Mouse (Mus musculus): ENCODE measurements at regions not wholly inside any gene's neighbourhood (a gene's known extent, or its start where the extent isn't known, plus 50 kb on each side); places are given as distances from the start of the nearest gene placed in this dataset.

GRCm38 (mm10) chr2:78722739-78723138 is 145.2 kb upstream of the Ube2e3 start:
- DNase-seq (ENCODE audit: low spot score): peak; percentile 16
- Histone ChIP-seq H3K9ac (replicated peaks; ENCODE audit: low read depth) (no peak overlapping the region), H3K36me3 (ENCODE audit: insufficient read depth, low read length) (no peaks in the 10 kb centered on the region), H3K4me1 (ENCODE audit: insufficient read depth, low read depth, low read length) (no peaks in the 10 kb centered on the region), H3K4me2 (replicated peaks; ENCODE audit: low read depth, low read length) (no peak overlapping the region), H3K4me3 (ENCODE audit: low read depth, low read length) (no peak overlapping the region), H3K27me3 (replicated peaks; ENCODE audit: insufficient read depth, low read length) (no peaks in the 10 kb centered on the region), H3K9me3 (ENCODE audit: low read length) (no peaks in the 10 kb centered on the region), H3K27ac (ENCODE audit: low read length) (no peak overlapping the region)
- TF ChIP-seq CTCF (IDR thresholded peaks at IDR 0.05) (no peak), EP300 (IDR thresholded peaks at IDR 0.05) (0 out of 2 replicates have a peak, but pooled peaks have one; percentile 10)
- ATAC-seq: no peak
- 40% methylated on average over 6 of the region's 6 CpGs for WGBS

- H3K9ac ChIP-seq (replicated peaks; ENCODE audit: low read depth): no peak overlapping the region
- H3K27ac ChIP-seq (ENCODE audit: low read length): no peak overlapping the region
- no peak for TF ChIP-seq EP300 (IDR thresholded peaks at IDR 0.05)
- TF ChIP-seq CTCF (IDR thresholded peaks at IDR 0.05): no peak
- H3K4me1 ChIP-seq (ENCODE audit: insufficient read depth, low read depth, low read length): no peaks in the 10 kb centered on the region
- H3K36me3 ChIP-seq (ENCODE audit: insufficient read depth, low read length): no peaks in the 10 kb centered on the region
- no peaks in the 10 kb centered on the region for H3K27me3 ChIP-seq (replicated peaks; ENCODE audit: insufficient read depth, low read length)
- ATAC-seq: no peak
- H3K9me3 ChIP-seq (ENCODE audit: low read length): no peaks in the 10 kb centered on the region
- WGBS: 34% methylated on average over 1 of the region's 1 CpGs
- no peak overlapping the region for H3K4me3 ChIP-seq (ENCODE audit: low read depth, low read length)
- DNase-seq (ENCODE audit: low spot score): no peak
- no peak overlapping the region for H3K4me2 ChIP-seq (replicated peaks; ENCODE audit: low read depth, low read length)
These were observed 149.4 kb upstream of the Ube2e3 start for GRCm38 (mm10) chr2:78718550-78718949.

GRCm38 (mm10) chr2:78716157-78716798 is 151.6 kb upstream of the Ube2e3 start:
- no peaks in the 10 kb centered on the region for H3K27me3 ChIP-seq (replicated peaks; ENCODE audit: insufficient read depth, low read length)
- H3K4me2 ChIP-seq (replicated peaks; ENCODE audit: low read depth, low read length): no peak overlapping the region
- no peak overlapping the region for H3K27ac ChIP-seq (ENCODE audit: low read length)
- H3K36me3 ChIP-seq (ENCODE audit: insufficient read depth, low read length): no peaks in the 10 kb centered on the region
- no peaks in the 10 kb centered on the region for H3K4me1 ChIP-seq (ENCODE audit: insufficient read depth, low read depth, low read length)
- TF ChIP-seq EP300 (IDR thresholded peaks at IDR 0.05) (no peak), CTCF (IDR thresholded peaks at IDR 0.05) (no peak)
- WGBS: 59% methylated on average over 7 of the region's 7 CpGs
- ATAC-seq (no peak), DNase-seq (ENCODE audit: low spot score) (no peak)
- no peak overlapping the region for H3K9ac ChIP-seq (replicated peaks; ENCODE audit: low read depth)
- H3K9me3 ChIP-seq (ENCODE audit: low read length): no peaks in the 10 kb centered on the region
- H3K4me3 ChIP-seq (ENCODE audit: low read depth, low read length): no peak overlapping the region

- H3K9ac ChIP-seq (replicated peaks; ENCODE audit: low read depth): no peak overlapping the region
- H3K27ac ChIP-seq (ENCODE audit: low read length): no peak overlapping the region
- DNase-seq (ENCODE audit: low spot score) (no peak), ATAC-seq (no peak)
- 86% methylated on average over 6 of the region's 6 CpGs for WGBS
- TF ChIP-seq CTCF (IDR thresholded peaks at IDR 0.05): no peak
- no peak for TF ChIP-seq EP300 (IDR thresholded peaks at IDR 0.05)
- no peaks in the 10 kb centered on the region for H3K4me1 ChIP-seq (ENCODE audit: insufficient read depth, low read depth, low read length)
- H3K27me3 ChIP-seq (replicated peaks; ENCODE audit: insufficient read depth, low read length): no peaks in the 10 kb centered on the region
- H3K36me3 ChIP-seq (ENCODE audit: insufficient read depth, low read length): no peaks in the 10 kb centered on the region
- no peaks in the 10 kb centered on the region for H3K9me3 ChIP-seq (ENCODE audit: low read length)
- no peak overlapping the region for H3K4me3 ChIP-seq (ENCODE audit: low read depth, low read length)
- no peak overlapping the region for H3K4me2 ChIP-seq (replicated peaks; ENCODE audit: low read depth, low read length)
These were observed 173.1 kb upstream of the Ube2e3 start for GRCm38 (mm10) chr2:78694851-78695250.

- no peaks in the 10 kb centered on the region for H3K36me3 ChIP-seq (ENCODE audit: insufficient read depth, low read length)
- ATAC-seq (no peak), DNase-seq (ENCODE audit: low spot score) (no peak)
- H3K4me3 ChIP-seq (ENCODE audit: low read depth, low read length): no peak overlapping the region
- H3K9ac ChIP-seq (replicated peaks; ENCODE audit: low read depth): no peak overlapping the region
- H3K9me3 ChIP-seq (ENCODE audit: low read length): no peaks in the 10 kb centered on the region
- H3K4me2 ChIP-seq (replicated peaks; ENCODE audit: low read depth, low read length): no peak overlapping the region
- H3K27ac ChIP-seq (ENCODE audit: low read length): no peak overlapping the region
- TF ChIP-seq CTCF (IDR thresholded peaks at IDR 0.05) (no peak), EP300 (IDR thresholded peaks at IDR 0.05) (no peak)
- WGBS: 84% methylated on average over 2 of the region's 2 CpGs
- no peaks in the 10 kb centered on the region for H3K27me3 ChIP-seq (replicated peaks; ENCODE audit: insufficient read depth, low read length)
- H3K4me1 ChIP-seq (ENCODE audit: insufficient read depth, low read depth, low read length): no peaks in the 10 kb centered on the region
These were observed 211.3 kb upstream of the Ube2e3 start for GRCm38 (mm10) chr2:78656668-78657067.

GRCm38 (mm10) chr2:78655156-78655855 is 212.6 kb upstream of the Ube2e3 start:
- Histone ChIP-seq H3K4me2 (replicated peaks; ENCODE audit: low read depth, low read length) (no peak overlapping the region), H3K9me3 (ENCODE audit: low read length) (no peaks in the 10 kb centered on the region), H3K27me3 (replicated peaks; ENCODE audit: insufficient read depth, low read length) (no peaks in the 10 kb centered on the region), H3K36me3 (ENCODE audit: insufficient read depth, low read length) (no peaks in the 10 kb centered on the region), H3K9ac (replicated peaks; ENCODE audit: low read depth) (no peak overlapping the region), H3K27ac (ENCODE audit: low read length) (no peak overlapping the region), H3K4me3 (ENCODE audit: low read depth, low read length) (no peak overlapping the region), H3K4me1 (ENCODE audit: insufficient read depth, low read depth, low read length) (no peaks in the 10 kb centered on the region)
- no peak for ATAC-seq
- DNase-seq (ENCODE audit: low spot score): no peak
- 70% methylated on average over 7 of the region's 7 CpGs for WGBS
- no peak for TF ChIP-seq EP300 (IDR thresholded peaks at IDR 0.05)
- TF ChIP-seq CTCF (IDR thresholded peaks at IDR 0.05): no peak

Data from lung, postnatal 0 days (tissue).